In genomic region chr7:19258336-19258735, GRCm38 (mm10) we compare ENCODE assay signal across 11 mouse cellular contexts. TPM values are rescaled to one million over a fixed set of nuclear protein-coding genes. Genes with fewer than 3 reads are reported as not detected.
DNase-seq lines count a peak whose midpoint lies in the region; ATAC-seq and TF ChIP-seq lines count a peak whose summit lies in the region.
"Had no signal": no experiment of that assay in that cellular context is flagged by ENCODE, and none has a peak within 500 bp of the region (broad histone marks: within the 10 kb centered on the region; RNA-seq: fewer than 3 reads in every experiment).

No protein-coding gene starts in this region.

- H3K9me3 ChIP-seq in kidney, embryonic 15.5 days (replicated peaks): no peaks in the 10 kb centered on the region
- no peaks in the 10 kb centered on the region for H3K9me3 ChIP-seq in liver, embryonic 11.5 days (ENCODE audit: control insufficient read depth, low read length)
- H3K9me3 ChIP-seq: embryonic facial prominence, embryonic 15.5 days; forebrain, embryonic 12.5 days had no signal

- WGBS in kidney, embryonic 15.5 days: 79% methylated on average over 3 of the region's 3 CpGs
- 73% methylated on average over 3 of the region's 3 CpGs for WGBS in liver, embryonic 11.5 days
- 37% methylated on average over 3 of the region's 3 CpGs for WGBS in small intestine, adult 2 months

- no peak overlapping the region for H3K4me2 ChIP-seq in kidney, embryonic 15.5 days
- H3K4me2 ChIP-seq in liver, embryonic 11.5 days: peak overlapping the region; percentile 43
- H3K4me2 ChIP-seq: embryonic facial prominence, embryonic 15.5 days; forebrain, embryonic 12.5 days had no signal

- no peak overlapping the region for H3K4me3 ChIP-seq in kidney, embryonic 15.5 days (replicated peaks)
- no peak overlapping the region for H3K4me3 ChIP-seq in liver, embryonic 11.5 days (ENCODE audit: low read depth, low read length)
- no peak overlapping the region for H3K4me3 ChIP-seq in small intestine, adult 2 months (ENCODE audit: low read depth, low read length)
- H3K4me3 ChIP-seq: embryonic facial prominence, embryonic 15.5 days; forebrain, embryonic 12.5 days had no signal

- H3K27me3 ChIP-seq in kidney, embryonic 15.5 days: no peaks in the 10 kb centered on the region
- H3K27me3 ChIP-seq in liver, embryonic 11.5 days (replicated peaks; ENCODE audit: control insufficient read depth, insufficient read depth, low read length): no peaks in the 10 kb centered on the region
- H3K27me3 ChIP-seq in small intestine, adult 2 months (ENCODE audit: control insufficient read depth, insufficient read depth, low read length): no peaks in the 10 kb centered on the region
- H3K27me3 ChIP-seq: embryonic facial prominence, embryonic 15.5 days; forebrain, embryonic 12.5 days had no signal

- H3K9ac ChIP-seq in kidney, embryonic 15.5 days: no peak overlapping the region
- no peak overlapping the region for H3K9ac ChIP-seq in liver, embryonic 11.5 days (ENCODE audit: low read depth, low read length)
- H3K9ac ChIP-seq: embryonic facial prominence, embryonic 15.5 days; forebrain, embryonic 12.5 days had no signal

- 0 out of 2 replicates have a peak, but pooled peaks cover 6% of the 10 kb centered on the region for H3K4me1 ChIP-seq in kidney, embryonic 15.5 days
- peaks cover 11% of the 10 kb centered on the region for H3K4me1 ChIP-seq in liver, embryonic 11.5 days (replicated peaks; ENCODE audit: control insufficient read depth, insufficient read depth, low read length)
- peaks cover 13% of the 10 kb centered on the region for H3K4me1 ChIP-seq in small intestine, adult 2 months (ENCODE audit: control insufficient read depth, insufficient read depth, insufficient read length, low read length)
- H3K4me1 ChIP-seq: forebrain, embryonic 12.5 days had no signal

- peaks cover 85% of the 10 kb centered on the region for H3K36me3 ChIP-seq in kidney, embryonic 15.5 days
- H3K36me3 ChIP-seq in liver, embryonic 11.5 days (ENCODE audit: control insufficient read depth, insufficient read depth, low read length): peaks cover 41% of the 10 kb centered on the region
- H3K36me3 ChIP-seq in small intestine, adult 2 months (ENCODE audit: control insufficient read depth, insufficient read depth, low read length): peaks cover 82% of the 10 kb centered on the region

- no peak overlapping the region for H3K27ac ChIP-seq in kidney, embryonic 15.5 days
- peak overlapping the region; percentile 19; the same call in 1 of the 2 replicates for H3K27ac ChIP-seq in liver, embryonic 11.5 days (ENCODE audit: low read depth, low read length)
- peak overlapping the region; percentile 38 for H3K27ac ChIP-seq in small intestine, adult 2 months (ENCODE audit: insufficient read depth, low read depth, low read length)
- H3K27ac ChIP-seq: forebrain, embryonic 12.5 days had no signal

- no peak for ATAC-seq in kidney, embryonic 15.5 days (replicated peaks; ENCODE audit: low FRiP score)
- ATAC-seq in liver, embryonic 11.5 days (replicated peaks; ENCODE audit: low FRiP score): no peak
- no peak for ATAC-seq in activated CD4-positive, CD25-positive, alpha-beta regulatory T cell, adult 4 months

- DNase-seq in cerebellum, postnatal 14 days: peak; percentile 39 to 49
- no peak for DNase-seq in cerebellum, postnatal 4 days (ENCODE audit: low spot score in 2 of 2)
- peak; percentile 23 for DNase-seq in kidney, adult 18-20 months
- DNase-seq in liver, embryonic 11.5 days (ENCODE audit: low spot score): no peak
- DNase-seq: gastrocnemius, postnatal 10 days; kidney, postnatal 10 days had no signal

- TF ChIP-seq CTCF in small intestine, adult 2 months (IDR thresholded peaks at IDR 0.05; ENCODE audit: extremely low read depth, insufficient read length, insufficient replicate concordance, low read depth, low read length): no peak

- no peak for TF ChIP-seq POLR2A in small intestine, adult 2 months (IDR thresholded peaks at IDR 0.05; ENCODE audit: low read depth, low read length)

RNA-seq across cellular contexts. Expression of gene Vasp, which starts 13.3 kb away (rescaled TPM):
- 87.4 and 89.8 TPM in 2 replicates for polyA plus RNA-seq in kidney, embryonic 15.5 days (2015; fragmentation: Nextera tagmentation; extraction: Ambion mirVana)
- 85.9 and 87.5 TPM in 2 replicates for polyA plus RNA-seq in liver, embryonic 11.5 days (2014; fragmentation: Nextera tagmentation; extraction: Ambion mirVana)
- polyA plus RNA-seq in small intestine, adult 2 months (2012; rRNA removed): 183 and 517 TPM in 2 replicates
- 100 to 1,000 TPM in 1 of 2 experiments, 10 to 100 TPM in 1; 96.0 to 113 TPM for polyA plus RNA-seq in activated CD4-positive, CD25-positive, alpha-beta regulatory T cell, adult 4 months (2017; shearing (Covaris generic))

RNA-seq across cellular contexts. Expression of gene Ppm1n, which starts 21.5 kb away (rescaled TPM):
- 0.13 TPM in 1 of 2 replicates, not detected in the other for polyA plus RNA-seq in kidney, embryonic 15.5 days (2015; fragmentation: Nextera tagmentation; extraction: Ambion mirVana)
- polyA plus RNA-seq in liver, embryonic 11.5 days (2014; fragmentation: Nextera tagmentation; extraction: Ambion mirVana): not detected in 2 replicates
- 1.8 and 11.8 TPM in 2 replicates for polyA plus RNA-seq in small intestine, adult 2 months (2012; rRNA removed)
- polyA plus RNA-seq in activated CD4-positive, CD25-positive, alpha-beta regulatory T cell, adult 4 months (2017; shearing (Covaris generic)): 1 to 10 TPM; 1.1 to 1.2 TPM

RNA-seq across cellular contexts. Expression of gene Rtn2, which starts 24.1 kb away (rescaled TPM):
- 8.3 and 9.2 TPM in 2 replicates for polyA plus RNA-seq in kidney, embryonic 15.5 days (2015; fragmentation: Nextera tagmentation; extraction: Ambion mirVana)
- 8.2 and 11.1 TPM in 2 replicates for polyA plus RNA-seq in liver, embryonic 11.5 days (2014; fragmentation: Nextera tagmentation; extraction: Ambion mirVana)
- polyA plus RNA-seq in small intestine, adult 2 months (2012; rRNA removed): 6.7 and 11.7 TPM in 2 replicates
- not detected for polyA plus RNA-seq in activated CD4-positive, CD25-positive, alpha-beta regulatory T cell, adult 4 months (2017; shearing (Covaris generic))

RNA-seq across cellular contexts. Expression of gene Opa3, which starts 30.2 kb away (rescaled TPM):
- polyA plus RNA-seq in kidney, embryonic 15.5 days (2015; fragmentation: Nextera tagmentation; extraction: Ambion mirVana): 38.8 and 40.5 TPM in 2 replicates
- 31.6 and 33.9 TPM in 2 replicates for polyA plus RNA-seq in liver, embryonic 11.5 days (2014; fragmentation: Nextera tagmentation; extraction: Ambion mirVana)
- 17.1 and 34.6 TPM in 2 replicates for polyA plus RNA-seq in small intestine, adult 2 months (2012; rRNA removed)
- 10 to 100 TPM; 16.6 to 16.9 TPM for polyA plus RNA-seq in activated CD4-positive, CD25-positive, alpha-beta regulatory T cell, adult 4 months (2017; shearing (Covaris generic))

RNA-seq across cellular contexts. Expression of gene Gpr4, which starts 46.0 kb away (rescaled TPM):
- polyA plus RNA-seq in kidney, embryonic 15.5 days (2015; fragmentation: Nextera tagmentation; extraction: Ambion mirVana): 2.7 and 3.3 TPM in 2 replicates
- 1.4 and 1.9 TPM in 2 replicates for polyA plus RNA-seq in liver, embryonic 11.5 days (2014; fragmentation: Nextera tagmentation; extraction: Ambion mirVana)
- polyA plus RNA-seq in small intestine, adult 2 months (2012; rRNA removed): 3.8 and 4.4 TPM in 2 replicates
- polyA plus RNA-seq in activated CD4-positive, CD25-positive, alpha-beta regulatory T cell, adult 4 months (2017; shearing (Covaris generic)): under 1 TPM in 1 of 2 experiments, not detected in 1; 0.30 TPM

Comparison
In these comparisons a context has a peak if more than half of its experiments do, and no peak if none do; other contexts are left out.
1. DNase-seq: peak in cerebellum, postnatal 14 days (2 of 2) and kidney, adult 18-20 months (single experiment); none in cerebellum, postnatal 4 days (0 of 2) and liver, embryonic 11.5 days (single experiment).